In genomic region chrX:102476784-102477183, GRCm38 (mm10) we compare ENCODE assay signal across 9 mouse cellular contexts. TPM values are rescaled to one million over a fixed set of nuclear protein-coding genes. Genes with fewer than 3 reads are reported as not detected.
DNase-seq lines count a peak whose midpoint lies in the region; ATAC-seq lines count a peak whose summit lies in the region.
"Had no signal": no experiment of that assay in that cellular context is flagged by ENCODE, and none has a peak within 500 bp of the region (broad histone marks: within the 10 kb centered on the region; RNA-seq: fewer than 3 reads in every experiment).

No protein-coding gene starts in this region.

- WGBS in kidney, embryonic 16.5 days: 37% methylated on average over 3 of the region's 3 CpGs
- 37% methylated on average over 3 of the region's 3 CpGs for WGBS in limb, embryonic 10.5 days

- no peak for ATAC-seq in kidney, embryonic 16.5 days (ENCODE audit: low FRiP score, low TSS enrichment)

- no peak overlapping the region for H3K4me3 ChIP-seq in kidney, embryonic 16.5 days (ENCODE audit: low read length)
- no peak overlapping the region for H3K4me3 ChIP-seq in limb, embryonic 10.5 days
- H3K4me3 ChIP-seq: embryonic facial prominence, embryonic 13.5 days had no signal

- H3K4me2 ChIP-seq in kidney, embryonic 16.5 days (replicated peaks; ENCODE audit: low read depth, low read length): no peak overlapping the region
- H3K4me2 ChIP-seq: embryonic facial prominence, embryonic 13.5 days had no signal

- no peaks in the 10 kb centered on the region for H3K4me1 ChIP-seq in kidney, embryonic 16.5 days (ENCODE audit: insufficient read depth, low read length)
- H3K4me1 ChIP-seq in limb, embryonic 10.5 days: no peaks in the 10 kb centered on the region
- H3K4me1 ChIP-seq: embryonic facial prominence, embryonic 13.5 days had no signal

- no peak overlapping the region for H3K27ac ChIP-seq in kidney, embryonic 16.5 days (ENCODE audit: low read length)
- no peak overlapping the region for H3K27ac ChIP-seq in limb, embryonic 10.5 days
- H3K27ac ChIP-seq: embryonic facial prominence, embryonic 13.5 days had no signal

- no peak overlapping the region for H3K9ac ChIP-seq in kidney, embryonic 16.5 days (replicated peaks; ENCODE audit: low read length)
- H3K9ac ChIP-seq: embryonic facial prominence, embryonic 13.5 days had no signal

- H3K9me3 ChIP-seq in kidney, embryonic 16.5 days (ENCODE audit: low read length): no peaks in the 10 kb centered on the region
- H3K9me3 ChIP-seq in limb, embryonic 10.5 days (replicated peaks): no peaks in the 10 kb centered on the region
- H3K9me3 ChIP-seq: embryonic facial prominence, embryonic 13.5 days had no signal

- H3K36me3 ChIP-seq in kidney, embryonic 16.5 days (ENCODE audit: insufficient read depth, low read length): no peaks in the 10 kb centered on the region
- no peaks in the 10 kb centered on the region for H3K36me3 ChIP-seq in limb, embryonic 10.5 days

- peak; percentile 42 for DNase-seq in kidney, adult 11 months
- peak; percentile 20 for DNase-seq in adrenal gland, adult 8-10 months
- peak; percentile 44 for DNase-seq in embryo, embryonic 9.5 days (ENCODE audit: extremely low spot score)
- peak; percentile 64 for DNase-seq in induced T-regulatory cell, adult 2 months (ENCODE audit: low read depth)
- peak; percentile 78 for DNase-seq in limb, embryonic 10.5 days (ENCODE audit: low spot score)
- DNase-seq in ovary, postnatal 36 days (ENCODE audit: low spot score): peak; percentile 53
- peak; percentile 44 for DNase-seq in thymus, postnatal 25 days

- peaks cover 2% of the 10 kb centered on the region; the same call in 1 of the 2 replicates for H3K27me3 ChIP-seq in kidney, embryonic 16.5 days (ENCODE audit: insufficient read depth, low read length)
- peaks cover 67% of the 10 kb centered on the region for H3K27me3 ChIP-seq in limb, embryonic 10.5 days (ENCODE audit: low read depth, poor library complexity, severe bottlenecking)

RNA-seq across cellular contexts. Expression of gene Hdac8, which starts 28.4 kb away (rescaled TPM):
- polyA plus RNA-seq in kidney, embryonic 16.5 days (2015; fragmentation: Nextera tagmentation; extraction: Ambion mirVana): 10.7 TPM in 2 replicates
- 10 to 100 TPM in 3 of 4 experiments, 1 to 10 TPM in 1; 8.0 to 16.4 (median 13.4) TPM for total RNA-seq in adrenal gland, adult 8-10 months (2022)
- 9.7 and 13.1 TPM in 2 replicates for polyA plus RNA-seq in limb, embryonic 10.5 days (2016; fragmentation: Nextera tagmentation; extraction: Ambion mirVana)

Comparison
In these comparisons a context has a peak if more than half of its experiments do, and no peak if none do; other contexts are left out.
1. DNase-seq: peak in every context shown above with its lines; median percentile 78 in limb, embryonic 10.5 days; 64 in induced T-regulatory cell, adult 2 months; 53 in ovary, postnatal 36 days; 44 in embryo, embryonic 9.5 days; 44 in thymus, postnatal 25 days; 42 in kidney, adult 11 months; 20 in adrenal gland, adult 8-10 months.